Mouse (Mus musculus): ENCODE measurements around the gene Methig1. TPM values are rescaled to one million over a fixed set of nuclear protein-coding genes. Genes with fewer than 3 reads are reported as not detected.
"Not testable (repeated sequence)": the region's sequence is repeated elsewhere in the genome, so short reads cannot be mapped to it uniquely, and the experiment has no call there.

Gene Methig1
- polyA plus RNA-seq (2012; rRNA removed) = not detected in 2 replicates

GRCm38 (mm10) chr15:100352711-100353250 is at the start of gene Methig1, which contains the start of gene Mettl7a2:
Methig1 (plus strand) TSS chr15:100353149.
Mettl7a2 (plus strand) TSS chr15:100353200.
- DNase-seq = no peak
- no peaks in the 10 kb centered on the region for H3K27me3 ChIP-seq (ENCODE audit: control insufficient read depth, insufficient read depth, low read length)
- no peaks in the 10 kb centered on the region for H3K4me1 ChIP-seq (replicated peaks; ENCODE audit: control insufficient read depth, insufficient read depth, low read length)
- H3K27ac ChIP-seq (ENCODE audit: control insufficient read depth, insufficient read depth, low read length) = no peak within 1 kb of the TSS
- H3K36me3 ChIP-seq (ENCODE audit: control insufficient read depth, insufficient read depth, low read length) = no peaks in the 10 kb centered on the region
- TF ChIP-seq POLR2A (IDR thresholded peaks at IDR 0.05; ENCODE audit: control insufficient read depth, extremely low read depth, insufficient read depth, low read length, poor library complexity) = no peak
- TF ChIP-seq CTCF (IDR thresholded peaks at IDR 0.05; ENCODE audit: borderline replicate concordance, control insufficient read depth, extremely low read depth, insufficient read depth, low read length, poor library complexity) = no peak
- no peak within 1 kb of the TSS for H3K4me3 ChIP-seq (ENCODE audit: control insufficient read depth, insufficient read depth, low read length)
- 92% methylated on average over 10 of the region's 10 CpGs for WGBS

- no peak overlapping the region for H3K4me3 ChIP-seq (ENCODE audit: control insufficient read depth, insufficient read depth, low read length)
- WGBS = 22% methylated on average over 8 of the region's 8 CpGs
These were observed 49.4 kb upstream of the Methig1 start for GRCm38 (mm10) chr15:100303428-100304018.

DNA sequence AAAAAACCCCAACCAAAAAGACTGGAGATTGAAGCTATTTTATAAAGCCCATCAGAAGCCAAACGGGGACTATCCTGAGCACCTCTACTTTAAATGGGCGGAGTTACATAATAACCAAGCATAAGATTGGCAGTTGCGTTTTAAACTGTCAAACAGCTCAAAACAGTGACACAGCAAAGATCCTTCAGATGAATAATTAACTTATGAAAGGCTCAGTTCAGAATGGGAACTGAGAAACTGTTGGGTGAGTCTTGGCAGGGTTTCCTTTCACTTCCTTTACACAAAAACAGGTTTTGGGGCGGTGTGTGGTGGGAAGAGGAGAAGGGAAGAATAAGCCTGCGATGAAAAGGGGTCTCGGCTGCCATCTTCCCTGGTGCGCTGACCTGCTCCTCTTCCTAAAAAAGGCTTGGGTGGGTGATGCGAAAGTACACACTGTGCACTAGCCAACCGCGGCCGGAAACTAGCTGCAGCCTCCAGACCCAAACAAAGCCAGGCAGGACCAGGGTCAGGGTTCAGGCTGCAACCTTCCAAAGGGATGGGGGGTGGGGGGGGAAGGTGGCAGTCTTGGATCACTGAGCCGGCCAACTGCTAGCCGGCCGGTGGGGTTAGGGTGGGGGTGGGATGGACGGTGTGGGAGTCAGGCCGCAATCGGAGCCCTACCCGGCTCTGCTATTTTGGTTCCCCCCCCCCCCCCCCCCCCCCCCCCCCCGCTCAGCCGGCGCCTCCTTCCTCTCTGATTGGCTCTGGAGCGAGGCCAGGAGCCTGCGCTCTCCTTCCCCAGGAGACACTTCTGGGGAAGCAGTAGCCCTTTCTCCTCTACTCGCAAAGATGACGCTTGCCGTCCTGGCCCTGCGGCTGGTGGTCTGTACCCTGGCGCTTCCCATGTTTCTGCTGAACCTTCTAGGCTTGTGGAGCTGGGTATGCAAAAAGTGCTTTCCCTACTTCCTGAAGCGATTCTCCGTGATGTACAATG is 48.6 kb upstream of the Methig1 start, which contains the start of gene Mettl7a1:
TSS of gene Mettl7a1 (plus strand) at position 122 of the 973 bp plus-strand sequence.
- Histone ChIP-seq H3K4me3 (ENCODE audit: control insufficient read depth, insufficient read depth, low read length) (peak within 1 kb of the TSS; percentile 66), H3K4me1 (replicated peaks; ENCODE audit: control insufficient read depth, insufficient read depth, low read length) (peaks cover 2% of the 10 kb centered on the region; the same call in 1 of the 2 replicates), H3K27me3 (ENCODE audit: control insufficient read depth, insufficient read depth, low read length) (no peaks in the 10 kb centered on the region), H3K27ac (ENCODE audit: control insufficient read depth, insufficient read depth, low read length) (peak within 1 kb of the TSS; percentile 66), H3K36me3 (ENCODE audit: control insufficient read depth, insufficient read depth, low read length) (no peaks in the 10 kb centered on the region)
- WGBS = under 1% methylated on average over 21 of the region's 30 CpGs
- DNase-seq = peak; percentile 58
- no peak for TF ChIP-seq CTCF (IDR thresholded peaks at IDR 0.05; ENCODE audit: borderline replicate concordance, control insufficient read depth, extremely low read depth, insufficient read depth, low read length, poor library complexity)

More at GRCm38 (mm10) chr15:100303428-100304018, 49.4 kb upstream of the Methig1 start:
- Histone ChIP-seq H3K36me3 (ENCODE audit: control insufficient read depth, insufficient read depth, low read length) (no peaks in the 10 kb centered on the region), H3K27me3 (ENCODE audit: control insufficient read depth, insufficient read depth, low read length) (no peaks in the 10 kb centered on the region), H3K4me1 (replicated peaks; ENCODE audit: control insufficient read depth, insufficient read depth, low read length) (peaks cover 2% of the 10 kb centered on the region; the same call in 1 of the 2 replicates), H3K27ac (ENCODE audit: control insufficient read depth, insufficient read depth, low read length) (peak overlapping the region; percentile 27; the same call in 1 of the 2 replicates)
- no peak for DNase-seq
- TF ChIP-seq POLR2A (IDR thresholded peaks at IDR 0.05; ENCODE audit: control insufficient read depth, extremely low read depth, insufficient read depth, low read length, poor library complexity) (no peak), CTCF (IDR thresholded peaks at IDR 0.05; ENCODE audit: borderline replicate concordance, control insufficient read depth, extremely low read depth, insufficient read depth, low read length, poor library complexity) (no peak)

DNA sequence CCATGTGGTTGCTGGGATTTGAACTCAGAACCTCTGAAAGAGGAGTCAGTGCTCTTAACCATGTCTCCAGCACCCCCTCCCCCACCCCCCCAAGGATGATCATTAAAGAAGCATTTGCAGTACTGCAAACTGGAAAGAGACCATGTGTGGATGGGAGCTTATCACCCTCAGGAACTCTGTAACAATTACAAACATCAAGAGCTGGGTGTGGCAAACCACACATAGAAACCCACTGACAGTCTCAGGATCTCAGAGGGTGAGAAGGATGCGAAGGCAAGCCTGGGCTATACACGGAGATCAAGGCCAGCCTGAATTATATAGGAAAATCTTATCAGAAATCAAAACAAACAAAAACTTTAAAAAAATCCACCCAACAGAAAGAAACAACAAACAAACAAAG is 46.7 kb upstream of the Methig1 start:
- H3K4me1 ChIP-seq (replicated peaks; ENCODE audit: control insufficient read depth, insufficient read depth, low read length) = peaks cover 2% of the 10 kb centered on the region; the same call in 1 of the 2 replicates
- no peak for TF ChIP-seq POLR2A (IDR thresholded peaks at IDR 0.05; ENCODE audit: control insufficient read depth, extremely low read depth, insufficient read depth, low read length, poor library complexity)
- TF ChIP-seq CTCF (IDR thresholded peaks at IDR 0.05; ENCODE audit: borderline replicate concordance, control insufficient read depth, extremely low read depth, insufficient read depth, low read length, poor library complexity) = no peak
- H3K4me3 ChIP-seq (ENCODE audit: control insufficient read depth, insufficient read depth, low read length) = no peak overlapping the region
- WGBS = 49% methylated on average over 2 of the region's 2 CpGs
- no peak for DNase-seq
- no peaks in the 10 kb centered on the region for H3K36me3 ChIP-seq (ENCODE audit: control insufficient read depth, insufficient read depth, low read length)
- no peaks in the 10 kb centered on the region for H3K27me3 ChIP-seq (ENCODE audit: control insufficient read depth, insufficient read depth, low read length)
- no peak overlapping the region for H3K27ac ChIP-seq (ENCODE audit: control insufficient read depth, insufficient read depth, low read length)

DNA sequence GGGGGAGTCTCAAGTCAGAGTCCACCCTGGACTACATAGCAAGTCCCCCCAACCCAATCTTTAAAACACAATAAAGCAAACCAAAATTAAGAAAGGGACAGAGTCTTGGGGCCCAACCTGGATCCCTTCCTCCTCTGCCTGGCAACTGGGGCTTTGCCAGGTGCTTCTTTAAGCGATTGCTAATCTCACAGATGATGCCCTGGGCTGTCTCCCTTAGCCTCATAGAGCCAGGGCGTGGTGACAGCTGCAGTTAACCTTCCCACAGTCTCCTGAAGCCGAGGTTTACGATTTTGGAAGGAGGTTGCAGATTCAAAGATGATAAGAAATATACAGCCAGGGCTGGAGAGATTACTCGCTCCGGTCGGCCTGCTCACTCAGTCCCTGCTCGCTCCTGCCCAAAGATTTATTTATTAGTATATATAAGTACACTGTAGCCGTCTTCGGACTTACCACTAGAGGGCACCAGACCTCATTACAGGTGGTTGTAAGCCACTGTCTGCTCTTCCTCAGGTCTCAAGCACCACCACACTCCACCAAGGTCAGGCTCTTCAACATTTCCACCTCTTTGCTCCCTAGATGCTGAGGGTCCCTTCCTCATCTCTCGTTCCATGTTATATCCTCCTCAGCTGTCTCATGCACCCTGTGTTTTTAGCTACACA is 45.4 kb upstream of the Methig1 start:
- H3K27ac ChIP-seq (ENCODE audit: control insufficient read depth, insufficient read depth, low read length); H3K36me3 ChIP-seq (ENCODE audit: control insufficient read depth, insufficient read depth, low read length); H3K27me3 ChIP-seq (ENCODE audit: control insufficient read depth, insufficient read depth, low read length); H3K4me3 ChIP-seq (ENCODE audit: control insufficient read depth, insufficient read depth, low read length); H3K4me1 ChIP-seq (replicated peaks; ENCODE audit: control insufficient read depth, insufficient read depth, low read length): not testable (repeated sequence)
- 18% methylated on average over 11 of the region's 11 CpGs for WGBS
- DNase-seq = peak; percentile 31

DNA sequence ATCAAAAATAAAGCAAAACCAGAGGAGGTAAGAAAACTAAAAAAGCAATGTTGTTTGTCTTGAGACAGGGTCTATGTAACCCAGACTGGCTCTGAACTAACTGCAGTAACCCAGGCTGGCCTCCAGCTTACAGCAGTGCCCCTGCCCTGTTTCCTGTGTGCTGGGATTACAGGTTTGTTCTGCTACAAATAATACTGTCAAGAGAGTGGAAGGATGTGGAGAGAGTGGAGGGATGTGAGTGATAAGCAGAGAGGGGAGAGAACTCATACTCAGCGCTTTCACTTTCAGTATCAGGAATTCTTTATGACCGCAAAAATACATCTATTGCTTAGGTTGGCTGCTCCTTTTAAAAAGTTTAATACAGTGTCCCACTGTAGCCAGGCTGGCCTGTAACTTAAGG is 40.6 kb upstream of the Methig1 start:
- Histone ChIP-seq H3K4me1 (replicated peaks; ENCODE audit: control insufficient read depth, insufficient read depth, low read length) (no peaks in the 10 kb centered on the region; the same call in 1 of the 2 replicates), H3K27me3 (ENCODE audit: control insufficient read depth, insufficient read depth, low read length) (no peaks in the 10 kb centered on the region), H3K27ac (ENCODE audit: control insufficient read depth, insufficient read depth, low read length) (no peak overlapping the region), H3K36me3 (ENCODE audit: control insufficient read depth, insufficient read depth, low read length) (no peaks in the 10 kb centered on the region), H3K4me3 (ENCODE audit: control insufficient read depth, insufficient read depth, low read length) (no peak overlapping the region)
- DNase-seq = no peak
- 2% methylated on average over 2 of the region's 2 CpGs for WGBS
- TF ChIP-seq CTCF (IDR thresholded peaks at IDR 0.05; ENCODE audit: borderline replicate concordance, control insufficient read depth, extremely low read depth, insufficient read depth, low read length, poor library complexity) (no peak), POLR2A (IDR thresholded peaks at IDR 0.05; ENCODE audit: control insufficient read depth, extremely low read depth, insufficient read depth, low read length, poor library complexity) (no peak)

Data from thymus, adult 2 months (tissue).